Mouse (Mus musculus) liver, embryonic 16.5 days (tissue): ENCODE data around the gene Golga4. TPM values are rescaled to one million over a fixed set of nuclear protein-coding genes. Genes with fewer than 3 reads are reported as not detected.

ENCODE experiments used
- ATAC-seq: fragments of 200-750 bp; cut with Nextera tagmentation; 2 replicates; pipeline ENCODE4 v1.8.0; 2017; ENCODE audit warnings: low read depth, mild to moderate bottlenecking, moderate number of reproducible peaks, moderate library complexity
- H3K27ac ChIP-seq: fragments of 300-500 bp; sonication (generic); 2 replicates; pipeline ENCODE4 v1.5.1; 2014; ENCODE audit warnings: mild to moderate bottlenecking, low read length
- H3K27me3 ChIP-seq: fragments of 300-500 bp; sonication (generic); 2 replicates; pipeline ENCODE4 v1.6.1; 2014; ENCODE audit warnings: low read depth, low read length, mixed read lengths; ENCODE audit not compliant: control insufficient read depth, insufficient read depth
- H3K36me3 ChIP-seq: fragments of 300-500 bp; sonication (generic); 2 replicates; pipeline ENCODE4 v1.6.1; 2014; ENCODE audit warnings: mild to moderate bottlenecking; ENCODE audit not compliant: control insufficient read depth, insufficient read depth
- H3K4me1 ChIP-seq: fragments of 300-500 bp; sonication (generic); 2 replicates; pipeline ENCODE4 v1.6.1; 2014; ENCODE audit warnings: low read depth, low read length, mixed read lengths; ENCODE audit not compliant: control insufficient read depth
- H3K4me2 ChIP-seq: fragments of 300-500 bp; sonication (generic); 2 replicates; pipeline ENCODE4 v1.6.1; 2014; ENCODE audit warnings: low read depth, low read length, mixed read lengths
- H3K4me3 ChIP-seq: fragments of 300-500 bp; sonication (generic); 2 replicates; pipeline ENCODE4 v1.5.1; 2014; ENCODE audit warnings: low read depth, mild to moderate bottlenecking, low read length
- H3K9ac ChIP-seq: fragments of 300-500 bp; sonication (generic); 2 replicates; pipeline ENCODE4 v1.6.1; 2014; ENCODE audit warnings: low read depth, low read length
- H3K9me3 ChIP-seq: fragments of 300-500 bp; sonication (generic); replicated peaks from 2 replicates; pipeline ENCODE4 v1.6.1; 2016; ENCODE audit warnings: low read length; ENCODE audit not compliant: control insufficient read depth
- WGBS: fragments of 180-500 bp; shearing (Covaris S2); extraction: QIAGEN DNeasy Blood & Tissue Kit; methylation state at CpG from one replicate; pipeline ENCODE4 v1.1.7; 2014; ENCODE audit not compliant: insufficient replicate concordance; 5-methylcytosine and 5-hydroxymethylcytosine counted together
- polyA plus RNA-seq: library from polyadenylated mRNA; unstranded; fragments of >200 nt; fragmentation: Nextera tagmentation; extraction: Ambion mirVana; gene quantifications from 2 replicates; pipeline ENCODE4 v1.2.1, GENCODE M21; 2015

The Golga4 gene
- polyA plus RNA-seq, 1 experiment from 2014 or later = 13.7 TPM

GRCm38 (mm10) chr9:118582757-118583156 is 76.7 kb downstream of the Golga4 start:
- peaks cover 5% of the 10 kb centered on the region for H3K36me3 ChIP-seq
- H3K4me1 ChIP-seq = no peaks in the 10 kb centered on the region
- 25% methylated on average over 6 of the region's 6 CpGs for WGBS
- no peaks in the 10 kb centered on the region for H3K9me3 ChIP-seq
- no peak overlapping the region for H3K4me2 ChIP-seq
- no peak overlapping the region for H3K27ac ChIP-seq
- H3K27me3 ChIP-seq = no peaks in the 10 kb centered on the region
- no peak overlapping the region for H3K9ac ChIP-seq
- no peak overlapping the region for H3K4me3 ChIP-seq
- ATAC-seq = peak; percentile 16; the same call in 1 of the 2 replicates

GRCm38 (mm10) chr9:118584838-118585237 is 78.8 kb downstream of the Golga4 start:
- H3K9me3 ChIP-seq = no peaks in the 10 kb centered on the region
- no peak for ATAC-seq
- no peaks in the 10 kb centered on the region for H3K27me3 ChIP-seq
- no peak overlapping the region for H3K4me2 ChIP-seq
- peaks cover 2% of the 10 kb centered on the region; the same call in 1 of the 2 replicates for H3K36me3 ChIP-seq
- H3K27ac ChIP-seq = no peak overlapping the region
- H3K4me1 ChIP-seq = no peaks in the 10 kb centered on the region
- 27% methylated on average over 1 of the region's 1 CpGs for WGBS
- H3K9ac ChIP-seq = no peak overlapping the region
- H3K4me3 ChIP-seq = no peak overlapping the region

GRCm38 (mm10) chr9:118585998-118586397 is 79.9 kb downstream of the Golga4 start:
- H3K4me1 ChIP-seq = no peaks in the 10 kb centered on the region
- no peak overlapping the region for H3K9ac ChIP-seq
- H3K4me2 ChIP-seq = no peak overlapping the region
- H3K9me3 ChIP-seq = no peaks in the 10 kb centered on the region
- H3K4me3 ChIP-seq = no peak overlapping the region
- H3K36me3 ChIP-seq = no peaks in the 10 kb centered on the region; the same call in 1 of the 2 replicates
- no peaks in the 10 kb centered on the region for H3K27me3 ChIP-seq
- WGBS = 30% methylated on average over 6 of the region's 6 CpGs
- ATAC-seq = no peak
- no peak overlapping the region for H3K27ac ChIP-seq

GRCm38 (mm10) chr9:118587115-118587514 is 81.0 kb downstream of the Golga4 start:
- no peak overlapping the region for H3K4me2 ChIP-seq
- no peak for ATAC-seq
- no peaks in the 10 kb centered on the region for H3K27me3 ChIP-seq
- H3K4me3 ChIP-seq = no peak overlapping the region
- no peaks in the 10 kb centered on the region; the same call in 1 of the 2 replicates for H3K36me3 ChIP-seq
- H3K9ac ChIP-seq = no peak overlapping the region
- 48% methylated on average over 4 of the region's 4 CpGs for WGBS
- no peak overlapping the region for H3K27ac ChIP-seq
- H3K4me1 ChIP-seq = no peaks in the 10 kb centered on the region
- no peaks in the 10 kb centered on the region for H3K9me3 ChIP-seq

- H3K4me3 ChIP-seq = no peak overlapping the region
- H3K36me3 ChIP-seq = no peaks in the 10 kb centered on the region
- 13% methylated on average over 3 of the region's 3 CpGs for WGBS
- H3K9ac ChIP-seq = no peak overlapping the region
- H3K9me3 ChIP-seq = no peaks in the 10 kb centered on the region
- no peak overlapping the region for H3K4me2 ChIP-seq
- ATAC-seq = no peak
- H3K4me1 ChIP-seq = no peaks in the 10 kb centered on the region
- H3K27ac ChIP-seq = no peak overlapping the region
- H3K27me3 ChIP-seq = no peaks in the 10 kb centered on the region
Measured at GRCm38 (mm10) chr9:118589249-118589648, 83.2 kb downstream of the Golga4 start.

GRCm38 (mm10) chr9:118590230-118590629 is 84.2 kb downstream of the Golga4 start:
- Histone ChIP-seq H3K4me2 (no peak overlapping the region), H3K9me3 (no peaks in the 10 kb centered on the region), H3K4me3 (no peak overlapping the region), H3K27me3 (no peaks in the 10 kb centered on the region), H3K4me1 (no peaks in the 10 kb centered on the region), H3K36me3 (no peaks in the 10 kb centered on the region), H3K27ac (no peak overlapping the region), H3K9ac (no peak overlapping the region)
- ATAC-seq = no peak
- WGBS = 23% methylated on average over 7 of the region's 7 CpGs

GRCm38 (mm10) chr9:118591633-118592032 is 85.6 kb downstream of the Golga4 start:
- 66% methylated on average over 6 of the region's 6 CpGs for WGBS
- no peak overlapping the region for H3K9ac ChIP-seq
- H3K4me2 ChIP-seq = no peak overlapping the region
- no peaks in the 10 kb centered on the region for H3K4me1 ChIP-seq
- H3K4me3 ChIP-seq = no peak overlapping the region
- H3K27me3 ChIP-seq = no peaks in the 10 kb centered on the region
- H3K27ac ChIP-seq = no peak overlapping the region
- no peaks in the 10 kb centered on the region for H3K9me3 ChIP-seq
- no peaks in the 10 kb centered on the region for H3K36me3 ChIP-seq
- no peak for ATAC-seq

GRCm38 (mm10) chr9:118592585-118593249 is 86.7 kb downstream of the Golga4 start:
- Histone ChIP-seq H3K4me2 (no peak overlapping the region; the same call in 1 of the 2 replicates), H3K36me3 (no peaks in the 10 kb centered on the region), H3K9ac (no peak overlapping the region), H3K9me3 (no peaks in the 10 kb centered on the region), H3K27me3 (no peaks in the 10 kb centered on the region), H3K4me1 (no peaks in the 10 kb centered on the region), H3K4me3 (no peak overlapping the region), H3K27ac (no peak overlapping the region)
- peak; percentile 30; the same call in 1 of the 2 replicates for ATAC-seq
- WGBS = 38% methylated on average over 13 of the region's 13 CpGs

GRCm38 (mm10) chr9:118593443-118593842 is 87.4 kb downstream of the Golga4 start:
- no peaks in the 10 kb centered on the region for H3K36me3 ChIP-seq
- no peaks in the 10 kb centered on the region for H3K27me3 ChIP-seq
- WGBS = 80% methylated on average over 8 of the region's 8 CpGs
- H3K9me3 ChIP-seq = no peaks in the 10 kb centered on the region
- H3K9ac ChIP-seq = no peak overlapping the region
- no peak for ATAC-seq
- H3K4me2 ChIP-seq = no peak overlapping the region
- no peak overlapping the region for H3K4me3 ChIP-seq
- H3K4me1 ChIP-seq = no peaks in the 10 kb centered on the region
- no peak overlapping the region for H3K27ac ChIP-seq
